Mouse (Mus musculus) stomach, embryonic 14.5 days (tissue): ENCODE results near the gene Gm10837. TPM values are rescaled to one million over a fixed set of nuclear protein-coding genes. Genes with fewer than 3 reads are reported as not detected.
A peak's percentile ranks its signal among the peaks of the same experiment; 100 is the strongest.

Source experiments
- ATAC-seq: fragments of 200-750 bp; cut with Nextera tagmentation; 2 replicates; pipeline ENCODE4 v1.8.0; 2017; ENCODE audit warnings: low read depth, moderate TSS enrichment; ENCODE audit not compliant: insufficient number of reproducible peaks, insufficient read depth, low FRiP score
- H3K27ac ChIP-seq: fragments of 300-500 bp; sonication (generic); 2 replicates; pipeline ENCODE4 v1.5.1; 2014; ENCODE audit warnings: mild to moderate bottlenecking, low read length, moderate library complexity, mixed read lengths
- H3K27me3 ChIP-seq: fragments of 300-500 bp; sonication (generic); 2 replicates; pipeline ENCODE4 v1.6.1; 2014; ENCODE audit warnings: low read length, control low read depth, mixed read lengths; ENCODE audit not compliant: control insufficient read depth, insufficient read depth
- H3K36me3 ChIP-seq: fragments of 300-500 bp; sonication (generic); 2 replicates; pipeline ENCODE4 v1.6.1; 2014; ENCODE audit warnings: mild to moderate bottlenecking, control low read depth, low read length, moderate library complexity, mixed read lengths; ENCODE audit not compliant: control insufficient read depth, insufficient read depth
- H3K4me1 ChIP-seq: fragments of 300-500 bp; sonication (generic); 2 replicates; pipeline ENCODE4 v1.6.1; 2014; ENCODE audit warnings: low read length, control low read depth, mixed read lengths; ENCODE audit not compliant: control insufficient read depth, insufficient read depth
- H3K4me2 ChIP-seq: fragments of 300-500 bp; sonication (generic); replicated peaks from 2 replicates; pipeline ENCODE4 v1.6.1; 2014; ENCODE audit warnings: low read depth, low read length, control low read depth
- H3K4me3 ChIP-seq: fragments of 300-500 bp; sonication (generic); 2 replicates; pipeline ENCODE4 v1.5.1; 2014; ENCODE audit warnings: low read depth, low read length, control low read depth
- H3K9ac ChIP-seq: fragments of 300-500 bp; sonication (generic); replicated peaks from 2 replicates; pipeline ENCODE4 v1.6.1; 2014; ENCODE audit warnings: low read depth, mild to moderate bottlenecking, control low read depth, low read length, moderate library complexity, mixed read lengths
- H3K9me3 ChIP-seq: fragments of 300-500 bp; sonication (generic); 2 replicates; pipeline ENCODE4 v1.6.1; 2016; ENCODE audit warnings: low read depth, low read length, control low read depth; ENCODE audit not compliant: control insufficient read depth
- WGBS: fragments of 180-500 bp; shearing (Covaris S2); extraction: QIAGEN DNeasy Blood & Tissue Kit; methylation state at CpG from one replicate; pipeline ENCODE4 v1.1.7; 2014; 5-methylcytosine and 5-hydroxymethylcytosine counted together
- polyA plus RNA-seq: library from polyadenylated mRNA; unstranded; fragments of >200 nt; fragmentation: Nextera tagmentation; extraction: Ambion mirVana; gene quantifications from 2 replicates; pipeline ENCODE4 v1.2.1, GENCODE M21; 2014

Gm10837 gene
- polyA plus RNA-seq, 1 experiment from 2014 or later, result not detected

GRCm38 (mm10) chr14:122467926-122468841 is 22.2 kb upstream of the Gm10837 start:
- H3K36me3 ChIP-seq, result no peaks in the 10 kb centered on the region
- peaks cover 18% of the 10 kb centered on the region for H3K4me1 ChIP-seq
- no peak overlapping the region for H3K4me3 ChIP-seq
- peaks cover 81% of the 10 kb centered on the region for H3K27me3 ChIP-seq
- H3K27ac ChIP-seq, result no peak overlapping the region
- WGBS, result 8% methylated on average over 23 of the region's 23 CpGs
- H3K9ac ChIP-seq, result no peak overlapping the region
- H3K4me2 ChIP-seq, result no peak overlapping the region
- no peaks in the 10 kb centered on the region for H3K9me3 ChIP-seq
- no peak for ATAC-seq

DNA sequence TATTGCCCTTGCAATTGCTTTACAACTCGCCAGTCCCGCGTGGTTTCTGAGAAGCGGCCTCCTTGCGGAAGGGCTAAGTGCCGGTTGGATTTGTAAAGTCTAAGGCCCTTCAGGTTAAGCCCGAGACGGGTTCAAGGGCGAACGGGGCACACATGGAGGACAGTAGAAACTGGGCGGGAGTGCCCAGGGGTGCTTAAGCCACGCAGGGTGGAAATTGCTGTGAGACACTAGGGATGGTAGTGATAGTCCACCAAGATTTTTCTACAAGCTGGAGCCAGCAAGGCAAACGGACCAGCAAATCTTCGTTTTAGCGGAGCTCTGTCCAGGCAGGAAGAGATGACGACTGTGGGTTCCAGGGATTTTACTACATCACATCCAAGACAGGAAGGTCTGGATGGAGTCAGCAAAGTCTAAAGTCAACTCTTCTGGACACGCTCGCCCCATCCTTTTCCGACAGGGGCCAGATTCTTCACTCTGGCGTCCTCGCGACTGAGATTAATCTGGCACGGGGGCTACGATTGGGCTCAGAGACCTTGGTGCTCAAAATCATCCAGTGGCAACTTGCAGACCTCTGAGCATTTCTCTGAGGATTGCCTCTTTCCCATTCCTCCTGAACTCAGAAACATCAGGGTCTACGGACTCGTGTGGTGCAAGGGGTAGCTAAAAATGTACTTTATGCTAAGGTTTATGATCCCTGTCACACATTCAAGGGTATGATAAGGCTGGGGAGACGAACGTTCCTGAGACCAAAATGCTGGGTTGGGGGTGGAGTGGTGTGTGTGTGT is 21.2 kb upstream of the Gm10837 start:
- Histone ChIP-seq H3K27ac (no peak overlapping the region), H3K36me3 (no peaks in the 10 kb centered on the region), H3K27me3 (peaks cover 83% of the 10 kb centered on the region), H3K4me3 (no peak overlapping the region), H3K9ac (no peak overlapping the region), H3K9me3 (no peaks in the 10 kb centered on the region), H3K4me2 (no peak overlapping the region), H3K4me1 (peaks cover 13% of the 10 kb centered on the region; the same call in 1 of the 2 replicates)
- WGBS, result 3% methylated on average over 28 of the region's 28 CpGs
- ATAC-seq, result no peak

GRCm38 (mm10) chr14:122471449-122472085 is 18.8 kb upstream of the Gm10837 start:
- Histone ChIP-seq H3K36me3 (no peaks in the 10 kb centered on the region), H3K27me3 (peaks cover 85% of the 10 kb centered on the region), H3K9me3 (no peaks in the 10 kb centered on the region), H3K4me3 (no peak overlapping the region), H3K4me2 (no peak overlapping the region), H3K9ac (no peak overlapping the region), H3K27ac (no peak overlapping the region), H3K4me1 (peaks cover 16% of the 10 kb centered on the region)
- 11% methylated on average over 31 of the region's 31 CpGs for WGBS
- ATAC-seq, result no peak

GRCm38 (mm10) chr14:122472161-122472560 is 18.2 kb upstream of the Gm10837 start:
- no peak overlapping the region for H3K4me2 ChIP-seq
- 1% methylated on average over 13 of the region's 13 CpGs for WGBS
- no peak overlapping the region for H3K4me3 ChIP-seq
- no peak overlapping the region for H3K9ac ChIP-seq
- peaks cover 16% of the 10 kb centered on the region for H3K4me1 ChIP-seq
- no peak for ATAC-seq
- H3K36me3 ChIP-seq, result no peaks in the 10 kb centered on the region
- peaks cover 85% of the 10 kb centered on the region for H3K27me3 ChIP-seq
- H3K27ac ChIP-seq, result no peak overlapping the region
- no peaks in the 10 kb centered on the region for H3K9me3 ChIP-seq

- ATAC-seq, result no peak
- Histone ChIP-seq H3K36me3 (no peaks in the 10 kb centered on the region), H3K27ac (no peak overlapping the region), H3K4me1 (peaks cover 16% of the 10 kb centered on the region), H3K27me3 (peaks cover 81% of the 10 kb centered on the region), H3K4me3 (no peak overlapping the region), H3K4me2 (no peak overlapping the region), H3K9me3 (no peaks in the 10 kb centered on the region), H3K9ac (no peak overlapping the region)
- 0% methylated on average over 5 of the region's 5 CpGs for WGBS
Measured at GRCm38 (mm10) chr14:122472647-122473046, 17.7 kb upstream of the Gm10837 start.

GRCm38 (mm10) chr14:122473211-122473751 is 17.1 kb upstream of the Gm10837 start:
- H3K9ac ChIP-seq, result no peak overlapping the region
- no peak overlapping the region for H3K4me3 ChIP-seq
- H3K4me1 ChIP-seq, result peaks cover 16% of the 10 kb centered on the region
- WGBS, result 2% methylated on average over 17 of the region's 17 CpGs
- no peak overlapping the region for H3K4me2 ChIP-seq
- H3K36me3 ChIP-seq, result no peaks in the 10 kb centered on the region
- no peak overlapping the region for H3K27ac ChIP-seq
- peaks cover 81% of the 10 kb centered on the region for H3K27me3 ChIP-seq
- ATAC-seq, result no peak
- H3K9me3 ChIP-seq, result no peaks in the 10 kb centered on the region

GRCm38 (mm10) chr14:122474041-122474890 is 16.1 kb upstream of the Gm10837 start:
- H3K4me1 ChIP-seq, result peaks cover 16% of the 10 kb centered on the region
- H3K9ac ChIP-seq, result no peak overlapping the region
- no peak overlapping the region for H3K27ac ChIP-seq
- no peaks in the 10 kb centered on the region for H3K9me3 ChIP-seq
- WGBS, result under 1% methylated on average over 56 of the region's 57 CpGs
- H3K27me3 ChIP-seq, result peaks cover 81% of the 10 kb centered on the region
- H3K36me3 ChIP-seq, result no peaks in the 10 kb centered on the region
- peak overlapping the region; percentile 29; the same call in 1 of the 2 replicates for H3K4me3 ChIP-seq
- H3K4me2 ChIP-seq, result peak overlapping the region; percentile 52
- ATAC-seq, result no peak; the same call in 1 of the 2 replicates
